Mouse (Mus musculus) CH12.LX (cell line): ENCODE measurements around the gene Ppp4r2. TPM values are rescaled to one million over a fixed set of nuclear protein-coding genes. Genes with fewer than 3 reads are reported as not detected.

Source experiments
- DNase-seq: peaks from one replicate; pipeline ENCODE4 v3.0.0-alpha.2; 2013; ENCODE audit errors: extremely low read depth
- H3K27ac ChIP-seq: 2 replicates; pipeline ENCODE4 v1.5.1; 2012; ENCODE audit warnings: low read depth, mild to moderate bottlenecking, control low read depth, moderate library complexity; ENCODE audit not compliant: insufficient read depth
- H3K27me3 ChIP-seq: replicated peaks from 2 replicates; pipeline ENCODE3; 2012; ENCODE audit warnings: inconsistent platforms
- H3K36me3 ChIP-seq, 2 experiments: replicated peaks in 1 of 2; 2 replicates each; pipeline versions ENCODE3 to v1.6.1; 2012; ENCODE audit warnings: inconsistent platforms in 1 of 2, low read length in 1 of 2, mild to moderate bottlenecking in 1 of 2, mixed read lengths in 1 of 2, moderate library complexity in 1 of 2; ENCODE audit not compliant: control insufficient read depth in 1 of 2, insufficient read depth in 1 of 2
- H3K4me1 ChIP-seq, 2 experiments: 2 replicates each; pipeline ENCODE4 v1.6.1; 2012; ENCODE audit warnings: inconsistent platforms in 1 of 2, moderate library complexity in 1 of 2; ENCODE audit not compliant: insufficient read depth in 2 of 2, control insufficient read depth in 1 of 2
- H3K4me2 ChIP-seq: 2 replicates; pipeline ENCODE4 v1.6.1; 2012; ENCODE audit warnings: low read depth, mild to moderate bottlenecking, control low read depth; ENCODE audit not compliant: poor library complexity, insufficient read depth, severe bottlenecking
- H3K4me3 ChIP-seq, 3 experiments: fragments of 150-350 bp in 1 of 3; sonication (generic) in 1 of 3; replicated peaks in 1 of 3; 2 replicates each; pipeline versions ENCODE3 to v1.5.1; 2011 to 2012; ENCODE audit warnings: low read depth in 2 of 3, low read length in 2 of 3, mild to moderate bottlenecking in 2 of 3, moderate library complexity in 2 of 3, control low read depth in 1 of 3, improper control_type of control experiment in 1 of 3, inconsistent platforms in 1 of 3, mixed read lengths in 1 of 3; ENCODE audit not compliant: poor library complexity in 1 of 3
- H3K79me2 ChIP-seq: replicated peaks from 2 replicates; pipeline ENCODE4 v1.6.1; 2012; ENCODE audit warnings: mild to moderate bottlenecking, moderate library complexity; ENCODE audit not compliant: control insufficient read depth, poor library complexity, insufficient read depth, severe bottlenecking; ENCODE audit errors: extremely low read depth
- H3K9ac ChIP-seq: 2 replicates; pipeline ENCODE4 v1.6.1; 2012; ENCODE audit warnings: low read depth, mild to moderate bottlenecking, control low read depth, moderate library complexity; ENCODE audit not compliant: insufficient read depth
- H3K9me3 ChIP-seq: replicated peaks from 2 replicates; pipeline ENCODE3; 2012; ENCODE audit warnings: low read length, inconsistent platforms, mixed read lengths
- CHD2 ChIP-seq: IDR thresholded peaks from 2 replicates; pipeline ENCODE4 v1.6.1; 2011; ENCODE audit warnings: low read length, improper control_type of control experiment
- CTCF ChIP-seq, 2 experiments: IDR thresholded peaks in 1 of 2; conservative IDR thresholded peaks in 1 of 2; 2 replicates each; pipeline ENCODE4 v1.5.1; 2011 to 2012; ENCODE audit warnings: low read depth in 2 of 2, low read length in 2 of 2, improper control_type of control experiment in 1 of 2, inconsistent platforms in 1 of 2, mild to moderate bottlenecking in 1 of 2, moderate library complexity in 1 of 2
- E2F4 ChIP-seq: IDR thresholded peaks from 2 replicates; pipeline ENCODE4 v1.6.1; 2011; ENCODE audit warnings: low read depth, low read length, improper control_type of control experiment; ENCODE audit not compliant: insufficient replicate concordance
- ELF1 ChIP-seq: IDR thresholded peaks from 2 replicates; pipeline ENCODE4 v1.6.1; 2014; ENCODE audit warnings: low read depth, mild to moderate bottlenecking, inconsistent platforms, low read length, improper control_type of control experiment
- EP300 ChIP-seq: IDR thresholded peaks from 2 replicates; pipeline ENCODE4 v1.6.1; 2011; ENCODE audit warnings: low read length, improper control_type of control experiment
- GABPA ChIP-seq: IDR thresholded peaks from 2 replicates; pipeline ENCODE4 v1.6.1; 2012; ENCODE audit warnings: low read depth, low read length, improper control_type of control experiment, inconsistent platforms; ENCODE audit not compliant: insufficient replicate concordance
- HCFC1 ChIP-seq: IDR thresholded peaks from 2 replicates; pipeline ENCODE4 v1.6.1; 2012; ENCODE audit warnings: low read depth, mild to moderate bottlenecking, inconsistent platforms, low read length, improper control_type of control experiment
- IRF4 ChIP-seq: IDR thresholded peaks from 2 replicates; pipeline ENCODE4 v1.6.1; 2014; ENCODE audit warnings: low read depth, mild to moderate bottlenecking, inconsistent platforms, low read length, improper control_type of control experiment
- JUN ChIP-seq: IDR thresholded peaks from 2 replicates; pipeline ENCODE4 v1.6.1; 2011; ENCODE audit warnings: low read depth, mild to moderate bottlenecking, low read length, improper control_type of control experiment, moderate library complexity; ENCODE audit not compliant: insufficient read depth
- JUND ChIP-seq: conservative IDR thresholded peaks from 2 replicates; pipeline ENCODE4 v1.6.1; 2011; ENCODE audit warnings: low read depth, low read length, improper control_type of control experiment
- KAT2A ChIP-seq: IDR thresholded peaks from 2 replicates; pipeline ENCODE4 v1.6.1; 2012; ENCODE audit warnings: low read length, improper control_type of control experiment, inconsistent platforms; ENCODE audit not compliant: insufficient replicate concordance
- MAX ChIP-seq: IDR thresholded peaks from 2 replicates; pipeline ENCODE4 v1.6.1; 2011; ENCODE audit warnings: low read length, improper control_type of control experiment
- MAZ ChIP-seq: IDR thresholded peaks from 2 replicates; pipeline ENCODE4 v1.6.1; 2012; ENCODE audit warnings: low read depth, mild to moderate bottlenecking, inconsistent platforms, low read length, improper control_type of control experiment, moderate library complexity
- MEF2A ChIP-seq: IDR thresholded peaks from 2 replicates; pipeline ENCODE4 v1.6.1; 2014; ENCODE audit warnings: low read depth, mild to moderate bottlenecking, inconsistent platforms, low read length, improper control_type of control experiment, borderline replicate concordance
- NELFE ChIP-seq: IDR thresholded peaks from 2 replicates; pipeline ENCODE4 v1.6.1; 2011; ENCODE audit warnings: low read depth, low read length, improper control_type of control experiment
- PAX5 ChIP-seq: IDR thresholded peaks from 2 replicates; pipeline ENCODE4 v1.6.1; 2012; ENCODE audit warnings: low read length, inconsistent platforms, mixed read lengths
- POLR2A ChIP-seq: IDR thresholded peaks from 2 replicates; pipeline ENCODE4 v1.6.1; 2011; ENCODE audit warnings: low read depth, mild to moderate bottlenecking, improper control_type of control experiment, low read length
- POLR2AphosphoS2 ChIP-seq: IDR thresholded peaks from 2 replicates; pipeline ENCODE4 v1.6.1; 2011; ENCODE audit warnings: low read depth, low read length, improper control_type of control experiment
- RAD21 ChIP-seq: IDR thresholded peaks from 2 replicates; pipeline ENCODE4 v1.6.1; 2011; ENCODE audit warnings: low read depth, mild to moderate bottlenecking, low read length, improper control_type of control experiment, moderate library complexity
- SIN3A ChIP-seq: IDR thresholded peaks from 2 replicates; pipeline ENCODE4 v1.6.1; 2012; ENCODE audit warnings: low read length, improper control_type of control experiment, inconsistent platforms
- SMC3 ChIP-seq: IDR thresholded peaks from 2 replicates; pipeline ENCODE4 v1.6.1; 2011; ENCODE audit warnings: low read depth, low read length, improper control_type of control experiment
- ZMIZ1 ChIP-seq: IDR thresholded peaks from 2 replicates; pipeline ENCODE4 v1.6.1; 2012; ENCODE audit warnings: low read depth, mild to moderate bottlenecking, inconsistent platforms, low read length, improper control_type of control experiment
- dilution Hi-C: fragments of 300-500 bp; cut with MboI; formaldehyde crosslinking; loops from 2 replicates; pipeline ENCODE4 v1.14.3; 2020; ENCODE audit warnings: low sequenced_read_pairs; ENCODE audit not compliant: extremely low pct_unique_long_range_greater_than_20kb, extremely low pct_ligation_motif_present
- in situ Hi-C: fragments of 300-500 bp; cut with MboI; formaldehyde crosslinking; loops from 3 replicates; pipeline ENCODE4 v1.14.3; 2019; ENCODE audit warnings: low sequenced_read_pairs, low pct_ligation_motif_present, low pct_unique_long_range_greater_than_20kb, mixed read lengths
- polyA plus RNA-seq: library from polyadenylated mRNA; unstranded; fragments of >175 nt; gene quantifications from 2 replicates; pipeline ENCODE4 v1.2.1, GENCODE M21; 2012; ENCODE audit warnings: low read depth; ENCODE audit not compliant: insufficient read length
- total RNA-seq, 2 experiments: library from RNA; depleted of rRNA; stranded (reverse); fragments of 300-350 nt in 1 of 2; fragments of >200 nt in 1 of 2; gene quantifications; 2 replicates each; pipeline ENCODE4 v1.2.3; 2012 to 2014

The Ppp4r2 gene
- total and polyA plus RNA-seq, 3 experiments, result 53.3 to 134 (median 115) TPM

GRCm38 (mm10) chr6:100887012-100887411, 53.6 kb downstream of the Ppp4r2 start:
- Histone ChIP-seq H3K4me1 (peaks cover 0 to 8% of the 10 kb centered on the region in 2 experiments; a peak in 2 of 4 replicates), H3K9ac (no peak overlapping the region), H3K4me3 (no peak overlapping the region), H3K9me3 (no peaks in the 10 kb centered on the region), H3K79me2 (no peaks in the 10 kb centered on the region), H3K4me2 (no peak overlapping the region), H3K36me3 (no peaks in the 10 kb centered on the region), H3K27me3 (peaks cover 40% of the 10 kb centered on the region), H3K27ac (no peak overlapping the region)
- dilution Hi-C loops (no loop called here), in situ Hi-C loops (loop anchor here (10.0 kb wide), 1 partner anchor 318 kb away; no protein-coding TSS in a partner anchor)
- no peak for TF ChIP-seq GABPA
- TF ChIP-seq POLR2AphosphoS2, result no peak
- no peak for TF ChIP-seq JUN
- TF ChIP-seq ZMIZ1, result no peak
- TF ChIP-seq RAD21, result no peak
- no peak for TF ChIP-seq NELFE
- no peak for TF ChIP-seq EP300
- no peak for TF ChIP-seq E2F4
- no peak for DNase-seq

- H3K4me2 ChIP-seq, result no peak overlapping the region
- peaks cover 55% of the 10 kb centered on the region for H3K27me3 ChIP-seq
- dilution Hi-C loops, result no loop called here
- H3K27ac ChIP-seq, result no peak overlapping the region
- no peaks in the 10 kb centered on the region for H3K79me2 ChIP-seq
- no peaks in the 10 kb centered on the region for H3K9me3 ChIP-seq
- H3K36me3 ChIP-seq, result no peaks in the 10 kb centered on the region
- no peaks in the 10 kb centered on the region for H3K4me1 ChIP-seq
- H3K4me3 ChIP-seq, result no peak overlapping the region
- H3K9ac ChIP-seq, result no peak overlapping the region
- no peak for TF ChIP-seq JUND
- TF ChIP-seq JUN, result no peak
- no peak for DNase-seq
- in situ Hi-C loops, result loop anchor here (10.0 kb wide), 1 partner anchor 315 kb away; no protein-coding TSS in a partner anchor
Observed at GRCm38 (mm10) chr6:100889340-100889739, 55.9 kb downstream of the Ppp4r2 start.

DNA sequence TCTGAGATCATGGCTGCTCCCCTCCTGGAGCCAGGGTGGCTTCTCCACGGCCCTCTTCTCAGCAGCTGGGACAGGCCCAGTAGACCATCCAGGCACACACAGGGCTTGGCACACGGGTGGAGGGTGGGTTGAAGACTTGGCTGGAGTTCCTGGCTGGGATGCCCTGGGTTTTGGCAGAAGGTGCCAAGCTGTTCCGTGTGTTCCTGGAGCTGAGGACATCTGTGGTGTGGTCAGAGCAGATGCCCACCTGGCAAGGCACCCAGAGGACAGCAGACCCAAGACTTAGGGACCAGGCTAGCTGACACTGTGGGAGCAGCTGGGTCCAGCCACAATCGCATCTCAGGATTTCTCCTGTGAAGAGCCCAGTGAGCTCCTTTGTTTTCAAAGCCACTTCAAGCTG, 59.1 kb downstream of the Ppp4r2 start:
- Histone ChIP-seq H3K9me3 (no peaks in the 10 kb centered on the region), H3K9ac (no peak overlapping the region), H3K4me1 (0 out of 4 replicates have a peak, but pooled peaks cover 0 to 2% of the 10 kb centered on the region in 2 experiments), H3K27ac (no peak overlapping the region), H3K4me3 (no peak overlapping the region), H3K4me2 (no peak overlapping the region), H3K36me3 (no peaks in the 10 kb centered on the region), H3K79me2 (no peaks in the 10 kb centered on the region), H3K27me3 (peaks cover 48% of the 10 kb centered on the region)
- dilution Hi-C loops, result no loop called here
- no peak for DNase-seq
- TF ChIP-seq E2F4, result no peak
- no peak for TF ChIP-seq SMC3
- TF ChIP-seq KAT2A, result no peak
- no peak for TF ChIP-seq MAZ
- no peak for TF ChIP-seq POLR2AphosphoS2
- no peak for TF ChIP-seq POLR2A
- no peak for TF ChIP-seq IRF4
- TF ChIP-seq SIN3A, result no peak
- TF ChIP-seq EP300, result no peak
- no peak for TF ChIP-seq PAX5
- TF ChIP-seq ELF1, result no peak
- no peak for TF ChIP-seq MEF2A
- TF ChIP-seq JUN, result no peak
- no peak for TF ChIP-seq RAD21
- no peak for TF ChIP-seq MAX
- TF ChIP-seq ZMIZ1, result no peak
- TF ChIP-seq CHD2, result no peak
- TF ChIP-seq CTCF (conservative IDR thresholded peaks at IDR 0.05 in 1 of 2, IDR thresholded peaks at IDR 0.05 in 1 of 2; ENCODE audit: low read depth in 2 of 2, low read length in 2 of 2), result no peak
- TF ChIP-seq JUND, result no peak
- no peak for TF ChIP-seq HCFC1
- in situ Hi-C loops, result no loop called here
